In genomic region chr7:143480498-143480897, GRCm38 (mm10) we compare ENCODE assay signal across 10 mouse cellular contexts. TPM values are rescaled to one million over a fixed set of nuclear protein-coding genes. Genes with fewer than 3 reads are reported as not detected.
DNase-seq lines count a peak whose midpoint lies in the region; ATAC-seq and TF ChIP-seq lines count a peak whose summit lies in the region.
"Had no signal": no experiment of that assay in that cellular context is flagged by ENCODE, and none has a peak within 500 bp of the region (broad histone marks: within the 10 kb centered on the region; RNA-seq: fewer than 3 reads in every experiment).

No protein-coding gene starts in this region.

- no peaks in the 10 kb centered on the region for H3K79me2 ChIP-seq in MEL (ENCODE audit: control insufficient read depth, insufficient read depth, low read length, poor library complexity)

- no peak overlapping the region for H3K4me3 ChIP-seq in heart, embryonic 11.5 days (ENCODE audit: low read depth, low read length)
- H3K4me3 ChIP-seq in MEL (ENCODE audit: control insufficient read depth in 1 of 2, insufficient read depth in 1 of 2, low read depth in 2 of 2, low read length in 2 of 2): no peak overlapping the region
- no peak overlapping the region for H3K4me3 ChIP-seq in embryonic fibroblast, embryonic 13.5 days (ENCODE audit: insufficient read depth, low read length)
- no peak overlapping the region for H3K4me3 ChIP-seq in neural tube, embryonic 11.5 days (ENCODE audit: low read depth, low read length)
- no peak overlapping the region for H3K4me3 ChIP-seq in forebrain, embryonic 16.5 days (replicated peaks; ENCODE audit: low read length)
- H3K4me3 ChIP-seq: limb, embryonic 15.5 days; stomach, embryonic 15.5 days had no signal

- H3K9me3 ChIP-seq in heart, embryonic 11.5 days (replicated peaks; ENCODE audit: control insufficient read depth, low read length): no peaks in the 10 kb centered on the region
- no peaks in the 10 kb centered on the region for H3K9me3 ChIP-seq in MEL (replicated peaks; ENCODE audit: insufficient read depth, low read length)
- H3K9me3 ChIP-seq in neural tube, embryonic 11.5 days (ENCODE audit: control insufficient read depth, low read length): no peaks in the 10 kb centered on the region
- H3K9me3 ChIP-seq in forebrain, embryonic 16.5 days (ENCODE audit: control insufficient read depth, low read length): no peaks in the 10 kb centered on the region
- H3K9me3 ChIP-seq: limb, embryonic 15.5 days; stomach, embryonic 15.5 days had no signal

- TF ChIP-seq CTCF in MEL (IDR thresholded peaks at IDR 0.05 in 2 of 3, conservative IDR thresholded peaks at IDR 0.05 in 1 of 3; ENCODE audit: control insufficient read depth in 1 of 3, insufficient read depth in 1 of 3, low read depth in 2 of 3, low read length in 3 of 3, poor library complexity in 1 of 3, severe bottlenecking in 1 of 3): peak; percentile 83 to 98 (median 91)
- TF ChIP-seq CTCF in embryonic fibroblast, embryonic 13.5 days (IDR thresholded peaks at IDR 0.05; ENCODE audit: borderline replicate concordance, insufficient read depth, low read length): peak; percentile 38; the same call in 1 of the 2 replicates

- peak; percentile 47 for DNase-seq in heart, adult 8-10 months (ENCODE audit: low spot score)
- peak; percentile 55 for DNase-seq in 416B (ENCODE audit: low read depth)
- peak; percentile 88 for DNase-seq in MEL (ENCODE audit: low read depth, low spot score)
- DNase-seq in layer of hippocampus, postnatal 36 days: peak; percentile 33 to 38
- peak; percentile 50 for DNase-seq in neural tube, embryonic 11.5 days (ENCODE audit: low spot score)

- TF ChIP-seq EP300 in MEL (IDR thresholded peaks at IDR 0.05; ENCODE audit: low read depth in 1 of 2, low read length in 2 of 2): no peak

- no peak overlapping the region for H3K27ac ChIP-seq in heart, embryonic 11.5 days (ENCODE audit: low read depth, low read length)
- H3K27ac ChIP-seq in MEL (ENCODE audit: control insufficient read depth, low read depth, low read length): no peak overlapping the region
- H3K27ac ChIP-seq in embryonic fibroblast, embryonic 13.5 days (ENCODE audit: insufficient read depth, low read length): no peak overlapping the region
- H3K27ac ChIP-seq in neural tube, embryonic 11.5 days (ENCODE audit: low read depth, low read length): no peak overlapping the region
- no peak overlapping the region for H3K27ac ChIP-seq in forebrain, embryonic 16.5 days (ENCODE audit: low read length)
- H3K27ac ChIP-seq: limb, embryonic 15.5 days; stomach, embryonic 15.5 days had no signal

- ATAC-seq in heart, embryonic 11.5 days (replicated peaks; ENCODE audit: insufficient number of reproducible peaks, low FRiP score, low TSS enrichment): no peak
- ATAC-seq in neural tube, embryonic 11.5 days (ENCODE audit: insufficient read depth, low FRiP score, low TSS enrichment): no peak
- no peak for ATAC-seq in forebrain, embryonic 16.5 days

- peak; percentile 81 for TF ChIP-seq RAD21 in MEL (IDR thresholded peaks at IDR 0.05; ENCODE audit: low read depth, low read length)

- TF ChIP-seq POLR2A in MEL (IDR thresholded peaks at IDR 0.05; ENCODE audit: control insufficient read depth in 1 of 2, insufficient read depth in 1 of 2, low read depth in 1 of 2, low read length in 2 of 2, poor library complexity in 1 of 2): no peak
- no peak for TF ChIP-seq POLR2A in embryonic fibroblast, embryonic 13.5 days (IDR thresholded peaks at IDR 0.05; ENCODE audit: low read depth, low read length)

- H3K4me1 ChIP-seq in heart, embryonic 11.5 days (ENCODE audit: control insufficient read depth, insufficient read depth, low read length): no peaks in the 10 kb centered on the region
- peaks cover 8 to 21% of the 10 kb centered on the region in 2 experiments for H3K4me1 ChIP-seq in MEL (ENCODE audit: control insufficient read depth in 1 of 2, insufficient read depth in 2 of 2, low read length in 2 of 2)
- no peaks in the 10 kb centered on the region for H3K4me1 ChIP-seq in embryonic fibroblast, embryonic 13.5 days (ENCODE audit: control insufficient read depth, insufficient read depth, low read length)
- no peaks in the 10 kb centered on the region for H3K4me1 ChIP-seq in neural tube, embryonic 11.5 days (ENCODE audit: control insufficient read depth, insufficient read depth, low read length)
- no peaks in the 10 kb centered on the region for H3K4me1 ChIP-seq in forebrain, embryonic 16.5 days (replicated peaks; ENCODE audit: control insufficient read depth, insufficient read depth, low read length)
- H3K4me1 ChIP-seq: limb, embryonic 15.5 days; stomach, embryonic 15.5 days had no signal

- WGBS in heart, embryonic 11.5 days (ENCODE audit: insufficient replicate concordance): 21% methylated on average over 13 of the region's 13 CpGs
- 29% methylated on average over 13 of the region's 13 CpGs for WGBS in neural tube, embryonic 11.5 days
- WGBS in forebrain, embryonic 16.5 days: 32% methylated on average over 13 of the region's 13 CpGs

- H3K9ac ChIP-seq in heart, embryonic 11.5 days (ENCODE audit: low read depth, low read length): no peak overlapping the region
- no peak overlapping the region for H3K9ac ChIP-seq in MEL (ENCODE audit: control insufficient read depth, low read depth, low read length, poor library complexity, severe bottlenecking)
- no peak overlapping the region for H3K9ac ChIP-seq in neural tube, embryonic 11.5 days (ENCODE audit: low read length)
- H3K9ac ChIP-seq in forebrain, embryonic 16.5 days (replicated peaks; ENCODE audit: low read depth, low read length): no peak overlapping the region
- H3K9ac ChIP-seq: limb, embryonic 15.5 days; stomach, embryonic 15.5 days had no signal

- peaks cover 23% of the 10 kb centered on the region for H3K27me3 ChIP-seq in heart, embryonic 11.5 days (ENCODE audit: control insufficient read depth, insufficient read depth, low read length)
- H3K27me3 ChIP-seq in MEL (ENCODE audit: control insufficient read depth in 1 of 2, insufficient read depth in 2 of 2, low read length in 2 of 2): no peaks in the 10 kb centered on the region
- no peaks in the 10 kb centered on the region for H3K27me3 ChIP-seq in neural tube, embryonic 11.5 days (ENCODE audit: control insufficient read depth, insufficient read depth, low read length)
- H3K27me3 ChIP-seq in forebrain, embryonic 16.5 days (replicated peaks; ENCODE audit: control insufficient read depth, insufficient read depth, low read length): no peaks in the 10 kb centered on the region
- H3K27me3 ChIP-seq: limb, embryonic 15.5 days had no signal

- no peak overlapping the region for H3K4me2 ChIP-seq in heart, embryonic 11.5 days
- no peak overlapping the region for H3K4me2 ChIP-seq in neural tube, embryonic 11.5 days (ENCODE audit: low read depth)
- H3K4me2 ChIP-seq in forebrain, embryonic 16.5 days (ENCODE audit: low read length): no peak overlapping the region
- H3K4me2 ChIP-seq: limb, embryonic 15.5 days; stomach, embryonic 15.5 days had no signal

- no peaks in the 10 kb centered on the region for H3K36me3 ChIP-seq in heart, embryonic 11.5 days (ENCODE audit: control insufficient read depth, insufficient read depth, low read length)
- H3K36me3 ChIP-seq in MEL (ENCODE audit: control insufficient read depth in 1 of 2, insufficient read depth in 2 of 2, low read length in 2 of 2): peaks cover 0 to 2% of the 10 kb centered on the region in 2 experiments; a peak in 1 of 4 replicates
- H3K36me3 ChIP-seq in neural tube, embryonic 11.5 days (ENCODE audit: control insufficient read depth, insufficient read depth, low read length): no peaks in the 10 kb centered on the region
- H3K36me3 ChIP-seq in forebrain, embryonic 16.5 days (ENCODE audit: control insufficient read depth, insufficient read depth): no peaks in the 10 kb centered on the region
- H3K36me3 ChIP-seq: limb, embryonic 15.5 days; stomach, embryonic 15.5 days had no signal

TF ChIP-seq in MEL, 35 proteins besides CTCF, POLR2A, EP300 and RAD21 (continues in another document):
- no peak for TF ChIP-seq CHD1 (IDR thresholded peaks at IDR 0.05; ENCODE audit: low read depth, low read length)

RNA-seq across cellular contexts. Expression of gene Slc22a18, which starts 7.0 kb away (rescaled TPM):
- under 1 TPM; 0.52 to 0.85 (median 0.54) TPM for total RNA-seq in heart, adult 8-10 months (2022)
- polyA plus RNA-seq in heart, embryonic 11.5 days (2014; fragmentation: Nextera tagmentation; extraction: Ambion mirVana): 0.52 and 0.87 TPM in 2 replicates
- total RNA-seq in MEL (2012; rRNA removed): 5.2 and 5.8 TPM in 2 replicates
- 10 to 100 TPM in 1 of 2 experiments, not detected in 1; 19.8 TPM for polyA plus RNA-seq in MEL (2012; ENCODE audit: insufficient read depth in 1 of 2, insufficient read length in 2 of 2, low read depth in 1 of 2, low replicate concordance in 2 of 2, missing spikeins in 1 of 2)
- polyA plus RNA-seq in embryonic fibroblast, embryonic 13.5 days (2011; ENCODE audit: insufficient read length, low read depth, missing spikeins): 0.77 and 3.9 TPM in 2 replicates
- total RNA-seq in layer of hippocampus, postnatal 36 days (2021): under 1 TPM; 0.28 to 0.65 TPM
- polyA plus RNA-seq in neural tube, embryonic 11.5 days (2014; fragmentation: Nextera tagmentation; extraction: Ambion mirVana): 0.64 TPM in 1 of 2 replicates, not detected in the other
- polyA plus RNA-seq in forebrain, embryonic 16.5 days (2015; fragmentation: Nextera tagmentation; extraction: Ambion mirVana): 0.42 and 0.54 TPM in 2 replicates

RNA-seq across cellular contexts. Expression of gene Cdkn1c, which starts 19.6 kb away (rescaled TPM):
- 10 to 100 TPM; 27.9 to 44.7 (median 34.9) TPM for total RNA-seq in heart, adult 8-10 months (2022)
- 1,643 and 1,679 TPM in 2 replicates for polyA plus RNA-seq in heart, embryonic 11.5 days (2014; fragmentation: Nextera tagmentation; extraction: Ambion mirVana)
- 9.5 and 10.0 TPM in 2 replicates for total RNA-seq in MEL (2012; rRNA removed)
- 10 to 100 TPM in 1 of 2 experiments, not detected in 1; 11.9 TPM for polyA plus RNA-seq in MEL (2012; ENCODE audit: insufficient read depth in 1 of 2, insufficient read length in 2 of 2, low read depth in 1 of 2, low replicate concordance in 2 of 2, missing spikeins in 1 of 2)
- polyA plus RNA-seq in embryonic fibroblast, embryonic 13.5 days (2011; ENCODE audit: insufficient read length, low read depth, missing spikeins): 23.8 and 173 TPM in 2 replicates
- total RNA-seq in layer of hippocampus, postnatal 36 days (2021): 1 to 10 TPM; 3.6 to 6.7 TPM
- polyA plus RNA-seq in neural tube, embryonic 11.5 days (2014; fragmentation: Nextera tagmentation; extraction: Ambion mirVana): 1,204 and 1,311 TPM in 2 replicates
- 96.6 and 138 TPM in 2 replicates for polyA plus RNA-seq in forebrain, embryonic 16.5 days (2015; fragmentation: Nextera tagmentation; extraction: Ambion mirVana)

RNA-seq across cellular contexts. Expression of gene Phlda2, which starts 22.5 kb away (rescaled TPM):
- total RNA-seq in heart, adult 8-10 months (2022): not detected
- 1.3 and 2.6 TPM in 2 replicates for polyA plus RNA-seq in heart, embryonic 11.5 days (2014; fragmentation: Nextera tagmentation; extraction: Ambion mirVana)
- total RNA-seq in MEL (2012; rRNA removed): 152 and 160 TPM in 2 replicates
- 100 to 1,000 TPM in 1 of 2 experiments, not detected in 1; 253 TPM for polyA plus RNA-seq in MEL (2012; ENCODE audit: insufficient read depth in 1 of 2, insufficient read length in 2 of 2, low read depth in 1 of 2, low replicate concordance in 2 of 2, missing spikeins in 1 of 2)
- polyA plus RNA-seq in embryonic fibroblast, embryonic 13.5 days (2011; ENCODE audit: insufficient read length, low read depth, missing spikeins): not detected in 2 replicates
- not detected for total RNA-seq in layer of hippocampus, postnatal 36 days (2021)
- 0.85 and 1.4 TPM in 2 replicates for polyA plus RNA-seq in neural tube, embryonic 11.5 days (2014; fragmentation: Nextera tagmentation; extraction: Ambion mirVana)
- polyA plus RNA-seq in forebrain, embryonic 16.5 days (2015; fragmentation: Nextera tagmentation; extraction: Ambion mirVana): 0.57 TPM in 1 of 2 replicates, not detected in the other

Comparison
In these comparisons a context has a peak if more than half of its experiments do, and no peak if none do; other contexts are left out.
1. DNase-seq: peak in every context shown above with its lines; median percentile 88 in MEL; 55 in 416B; 50 in neural tube, embryonic 11.5 days; 47 in heart, adult 8-10 months; 36 in layer of hippocampus, postnatal 36 days.